Mouse (Mus musculus) kidney, adult 2 months (tissue): Measurements from ENCODE around the gene Enpp1. TPM values are rescaled to one million over a fixed set of nuclear protein-coding genes. Genes with fewer than 3 reads are reported as not detected.

Experiments
- DNase-seq: peaks from one replicate; pipeline ENCODE4 v3.0.0; 2021
- H3K27ac ChIP-seq: fragments of 200-500 bp; 2 replicates; pipeline ENCODE4 v1.5.1; 2012; ENCODE audit warnings: low read depth, low read length, control low read depth, inconsistent platforms; ENCODE audit not compliant: insufficient read depth
- H3K27me3 ChIP-seq: fragments of 200-500 bp; replicated peaks from 2 replicates; pipeline ENCODE4 v1.6.1; 2012; ENCODE audit warnings: mild to moderate bottlenecking, moderate library complexity, low read length, inconsistent platforms; ENCODE audit not compliant: control insufficient read depth, insufficient read depth
- H3K36me3 ChIP-seq: fragments of 200-500 bp; 2 replicates; pipeline ENCODE4 v1.6.1; 2012; ENCODE audit warnings: mild to moderate bottlenecking, moderate library complexity, low read length, inconsistent platforms; ENCODE audit not compliant: control insufficient read depth, insufficient read depth
- H3K4me1 ChIP-seq: fragments of 200-500 bp; 2 replicates; pipeline ENCODE4 v1.6.1; 2011; ENCODE audit warnings: low read length; ENCODE audit not compliant: control insufficient read depth, insufficient read depth
- H3K4me3 ChIP-seq: fragments of 200-500 bp; 2 replicates; pipeline ENCODE4 v1.5.1; 2011; ENCODE audit warnings: mild to moderate bottlenecking, low read depth, low read length, control low read depth; ENCODE audit not compliant: insufficient read depth
- CTCF ChIP-seq: fragments of 200-500 bp; conservative IDR thresholded peaks from 2 replicates; pipeline ENCODE4 v1.5.1; 2011; ENCODE audit warnings: low read depth, mild to moderate bottlenecking, control low read depth, low read length, moderate library complexity, mixed read lengths; ENCODE audit not compliant: insufficient read depth, insufficient read length
- POLR2A ChIP-seq: fragments of 200-500 bp; IDR thresholded peaks from one replicate; pipeline ENCODE4 v1.6.1; 2011; ENCODE audit warnings: low read depth, low read length, control low read depth
- WGBS: fragments of 180-500 bp; shearing (Covaris S2); methylation state at CpG from one replicate; pipeline ENCODE4 v1.1.7; 2018; 5-methylcytosine and 5-hydroxymethylcytosine counted together
- polyA plus RNA-seq: library from polyadenylated mRNA; depleted of rRNA; stranded (reverse); fragments of >200 nt; gene quantifications from 2 replicates; pipeline ENCODE4 v1.2.3, GENCODE M21; 2012; rRNA removed

Enpp1 gene
- polyA plus RNA-seq, 1 experiment = 8.5 TPM

- H3K27me3 ChIP-seq = no peaks in the 10 kb centered on the region
- DNase-seq = no peak
- H3K4me3 ChIP-seq = no peak overlapping the region
- WGBS = 88% methylated on average over 4 of the region's 4 CpGs
- H3K4me1 ChIP-seq = peaks cover 7% of the 10 kb centered on the region
- no peaks in the 10 kb centered on the region for H3K36me3 ChIP-seq
- TF ChIP-seq CTCF (no peak), POLR2A (no peak)
- no peak overlapping the region for H3K27ac ChIP-seq
These were observed 121.4 kb downstream of the Enpp1 start for GRCm38 (mm10) chr10:24590546-24590945.

DNA sequence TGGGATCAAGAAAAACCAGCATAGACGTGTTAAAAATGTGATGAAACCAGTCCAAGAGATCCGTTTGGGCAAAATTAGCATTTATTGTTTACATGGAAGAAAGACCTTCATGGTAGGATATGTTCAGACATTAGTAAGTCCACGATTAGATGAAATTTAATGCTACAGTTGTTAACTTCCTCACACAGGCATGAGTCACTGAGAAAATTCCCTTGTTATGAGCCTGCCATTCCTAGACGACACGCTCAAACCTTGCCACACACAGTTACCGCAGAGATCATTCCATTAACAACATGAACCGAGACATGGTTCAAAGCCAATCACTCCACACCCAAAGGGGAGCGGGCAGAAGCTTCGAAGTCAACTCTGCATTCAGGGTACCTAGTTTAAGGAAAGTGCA, 122.7 kb downstream of the Enpp1 start:
- WGBS = 90% methylated on average over 9 of the region's 9 CpGs
- TF ChIP-seq CTCF = no peak
- no peak for TF ChIP-seq POLR2A
- DNase-seq = no peak
- H3K36me3 ChIP-seq = no peaks in the 10 kb centered on the region
- H3K27ac ChIP-seq = no peak overlapping the region
- H3K4me3 ChIP-seq = no peak overlapping the region
- H3K4me1 ChIP-seq = peaks cover 7% of the 10 kb centered on the region
- H3K27me3 ChIP-seq = no peaks in the 10 kb centered on the region

- H3K27ac ChIP-seq = no peak overlapping the region
- H3K36me3 ChIP-seq = no peaks in the 10 kb centered on the region
- TF ChIP-seq CTCF (no peak), POLR2A (no peak)
- H3K27me3 ChIP-seq = no peaks in the 10 kb centered on the region
- H3K4me3 ChIP-seq = no peak overlapping the region
- 78% methylated on average over 4 of the region's 4 CpGs for WGBS
- no peak for DNase-seq
- peaks cover 7% of the 10 kb centered on the region for H3K4me1 ChIP-seq
These were observed 123.1 kb downstream of the Enpp1 start for GRCm38 (mm10) chr10:24588824-24589223.

Other genes starting within 250 kb of the Enpp1 start
- gene Ccn2, start 116.7 kb downstream of the Enpp1 start, polyA plus RNA-seq = 115 and 153 TPM in 2 replicates
- 28.5 and 30.1 TPM in 2 replicates for gene Enpp3, start 130.7 kb upstream of the Enpp1 start, polyA plus RNA-seq
- 14.2 and 15.8 TPM in 2 replicates for gene Med23, start 157.8 kb upstream of the Enpp1 start, polyA plus RNA-seq
- 0.06 and 0.08 TPM in 2 replicates for gene Arg1, start 215.3 kb upstream of the Enpp1 start, polyA plus RNA-seq